Mouse (Mus musculus): ENCODE measurements around the gene Zfp467. TPM values are rescaled to one million over a fixed set of nuclear protein-coding genes. Genes with fewer than 3 reads are reported as not detected.

Zfp467 gene
- total and polyA plus RNA-seq, 3 experiments, result 0.85 to 5.7 TPM; not detected in 1

DNA sequence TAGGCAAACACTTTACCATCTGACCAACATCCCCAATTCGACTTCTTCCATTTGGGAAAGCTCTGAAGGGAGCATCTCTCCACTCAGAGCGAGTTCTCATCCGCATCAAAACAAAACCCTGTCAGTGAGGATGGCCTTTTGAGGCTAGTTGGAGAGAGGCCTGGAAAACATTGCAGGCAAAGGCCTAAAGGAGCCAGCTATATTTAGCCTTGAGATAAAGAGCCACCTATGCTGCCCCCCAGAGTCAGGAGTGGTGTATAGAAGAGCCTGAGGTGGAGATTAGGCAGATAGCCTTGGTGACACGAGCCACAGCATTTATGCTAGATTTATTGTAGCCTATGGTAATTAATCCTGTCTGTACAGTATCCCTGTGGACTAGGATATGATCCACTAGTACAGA lies 48.3 kb downstream of the Zfp467 start:
- H3K79me2 ChIP-seq (ENCODE audit: control insufficient read depth, insufficient read depth, low read length, poor library complexity), result peaks cover 4% of the 10 kb centered on the region; the same call in 1 of the 2 replicates
- no peak overlapping the region for H3K4me3 ChIP-seq (ENCODE audit: control insufficient read depth in 1 of 2, insufficient read depth in 1 of 2, low read depth in 2 of 2, low read length in 2 of 2)
- DNase-seq (ENCODE audit: low read depth, low spot score), result peak; percentile 31
- no peaks in the 10 kb centered on the region for H3K27me3 ChIP-seq (ENCODE audit: control insufficient read depth in 1 of 2, insufficient read depth in 2 of 2, low read length in 2 of 2)
- H3K36me3 ChIP-seq (ENCODE audit: control insufficient read depth in 1 of 2, insufficient read depth in 2 of 2, low read length in 2 of 2), result no peaks in the 10 kb centered on the region; a peak in 2 of 4 replicates
- no peak overlapping the region for H3K27ac ChIP-seq (ENCODE audit: control insufficient read depth, low read depth, low read length)
- peaks cover 4 to 11% of the 10 kb centered on the region in 2 experiments; a peak in 3 of 4 replicates for H3K4me1 ChIP-seq (ENCODE audit: control insufficient read depth in 1 of 2, insufficient read depth in 2 of 2, low read length in 2 of 2)
- TF ChIP-seq RCOR1 (IDR thresholded peaks at IDR 0.05; ENCODE audit: low read depth, low read length) (no peak), USF2 (IDR thresholded peaks at IDR 0.05; ENCODE audit: borderline replicate concordance in 1 of 2, insufficient read depth in 1 of 2, low read depth in 1 of 2, low read length in 2 of 2) (no peak), MYB (IDR thresholded peaks at IDR 0.05; ENCODE audit: low read depth, low read length) (no peak), CTCF (IDR thresholded peaks at IDR 0.05 in 2 of 3, conservative IDR thresholded peaks at IDR 0.05 in 1 of 3; ENCODE audit: control insufficient read depth in 1 of 3, insufficient read depth in 1 of 3, low read depth in 2 of 3, low read length in 3 of 3, poor library complexity in 1 of 3, severe bottlenecking in 1 of 3) (peak; percentile 14 to 37 (median 17); a peak in 4 of 6 replicates), GATA1 (IDR thresholded peaks at IDR 0.05; ENCODE audit: low read depth, low read length) (0 out of 2 replicates have a peak, but pooled peaks have one; percentile 16), MEF2A (IDR thresholded peaks at IDR 0.05; ENCODE audit: extremely low read depth, insufficient replicate concordance, low read depth, low read length, poor library complexity, severe bottlenecking) (0 out of 2 replicates have a peak, but pooled peaks have one; percentile 62), TCF12 (IDR thresholded peaks at IDR 0.05; ENCODE audit: low read depth, low read length) (no peak), MAFK (IDR thresholded peaks at IDR 0.05; ENCODE audit: borderline replicate concordance, low read depth, low read length) (no peak)
- no peak overlapping the region for H3K9ac ChIP-seq (ENCODE audit: control insufficient read depth, low read depth, low read length, poor library complexity, severe bottlenecking)
- H3K9me3 ChIP-seq (replicated peaks; ENCODE audit: insufficient read depth, low read length), result no peaks in the 10 kb centered on the region

DNA sequence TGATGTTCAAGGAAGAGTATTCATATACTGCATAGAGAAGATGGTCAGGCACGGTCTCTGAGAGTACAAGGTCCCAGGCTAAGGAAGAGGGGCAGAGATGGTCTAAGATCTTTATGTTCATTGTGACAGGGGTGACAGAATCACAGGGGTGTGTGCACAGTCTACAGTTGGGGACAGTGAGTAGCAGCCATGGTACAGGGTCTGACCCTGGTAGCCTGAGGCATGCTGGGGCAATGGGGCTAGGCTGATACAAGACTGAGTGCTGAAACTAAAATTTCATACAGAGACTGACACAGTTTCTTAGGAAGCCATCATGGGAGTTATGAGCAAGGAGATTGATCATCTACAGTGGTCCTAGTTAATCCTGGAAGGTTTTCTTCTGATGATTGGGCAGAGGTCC lies 48.9 kb downstream of the Zfp467 start:
- TF ChIP-seq RCOR1 (IDR thresholded peaks at IDR 0.05; ENCODE audit: low read depth, low read length) (no peak), ZMIZ1 (IDR thresholded peaks at IDR 0.05; ENCODE audit: low read depth, low read length) (no peak), CHD1 (IDR thresholded peaks at IDR 0.05; ENCODE audit: low read depth, low read length) (no peak), CHD2 (IDR thresholded peaks at IDR 0.05; ENCODE audit: low read length) (no peak), JUND (IDR thresholded peaks at IDR 0.05; ENCODE audit: low read depth, low read length) (no peak), RAD21 (IDR thresholded peaks at IDR 0.05; ENCODE audit: low read depth, low read length) (no peak), E2F4 (IDR thresholded peaks at IDR 0.05; ENCODE audit: borderline replicate concordance, low read depth, low read length) (no peak)
- no peak for DNase-seq (ENCODE audit: low read depth, low spot score)
- Histone ChIP-seq H3K9me3 (replicated peaks; ENCODE audit: insufficient read depth, low read length) (no peaks in the 10 kb centered on the region), H3K27me3 (ENCODE audit: control insufficient read depth in 1 of 2, insufficient read depth in 2 of 2, low read length in 2 of 2) (no peaks in the 10 kb centered on the region), H3K4me1 (ENCODE audit: control insufficient read depth in 1 of 2, insufficient read depth in 2 of 2, low read length in 2 of 2) (peaks cover 4 to 11% of the 10 kb centered on the region in 2 experiments; a peak in 3 of 4 replicates), H3K79me2 (ENCODE audit: control insufficient read depth, insufficient read depth, low read length, poor library complexity) (peaks cover 4% of the 10 kb centered on the region; the same call in 1 of the 2 replicates), H3K9ac (ENCODE audit: control insufficient read depth, low read depth, low read length, poor library complexity, severe bottlenecking) (no peak overlapping the region), H3K36me3 (ENCODE audit: control insufficient read depth in 1 of 2, insufficient read depth in 2 of 2, low read length in 2 of 2) (no peaks in the 10 kb centered on the region; a peak in 2 of 4 replicates), H3K27ac (ENCODE audit: control insufficient read depth, low read depth, low read length) (no peak overlapping the region), H3K4me3 (ENCODE audit: control insufficient read depth in 1 of 2, insufficient read depth in 1 of 2, low read depth in 2 of 2, low read length in 2 of 2) (no peak overlapping the region)

Data from MEL (cell line).